Mouse (Mus musculus) erythroid progenitor cell, adult 5-6 weeks (primary cell): ENCODE measurements around the gene Ndufs8. TPM values are rescaled to one million over a fixed set of nuclear protein-coding genes. Genes with fewer than 3 reads are reported as not detected.

Experiments
- ATAC-seq: replicated peaks from 2 replicates; pipeline ENCODE4 v1.8.0; 2016; ENCODE audit warnings: moderate number of reproducible peaks, mild to moderate bottlenecking, moderate TSS enrichment, inconsistent platforms; ENCODE audit not compliant: poor library complexity, low FRiP score, severe bottlenecking
- total RNA-seq, 2 experiments: library from RNA; stranded (forward) in 1 of 2; stranded (reverse) in 1 of 2; fragments of 150-400 nt in 1 of 2; fragments of 186-747, 209-891 nt in 1 of 2; gene quantifications; 2 replicates each; pipeline versions ENCODE4 v1.2.3 to v1.2.4; 2015 to 2017; ENCODE audit warnings: low replicate concordance in 2 of 2

Gene Ndufs8
- total RNA-seq, 2 experiments from 2014 or later, result 24.1 to 52.4 TPM

DNA sequence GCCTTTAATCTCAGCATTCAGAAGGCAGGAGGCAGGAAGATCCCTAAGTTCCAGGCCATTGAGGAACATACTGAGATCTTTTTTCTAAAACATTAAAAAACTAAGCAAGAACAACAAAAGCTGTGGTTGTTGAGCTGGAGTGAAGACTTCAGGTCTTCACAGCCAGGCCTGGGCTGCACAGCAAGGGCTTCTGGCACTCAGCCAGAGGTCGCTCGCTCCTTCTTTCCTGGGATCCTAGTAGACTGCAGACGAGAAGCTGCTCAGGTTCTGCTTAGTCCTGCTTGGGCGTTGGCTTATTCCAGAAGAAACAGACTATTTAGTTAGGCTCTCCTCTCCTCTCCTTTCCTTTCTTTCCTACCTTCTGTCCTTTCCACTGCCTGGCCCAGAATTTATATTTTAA is 40.2 kb downstream of the Ndufs8 start:
- ATAC-seq, result no peak

DNA sequence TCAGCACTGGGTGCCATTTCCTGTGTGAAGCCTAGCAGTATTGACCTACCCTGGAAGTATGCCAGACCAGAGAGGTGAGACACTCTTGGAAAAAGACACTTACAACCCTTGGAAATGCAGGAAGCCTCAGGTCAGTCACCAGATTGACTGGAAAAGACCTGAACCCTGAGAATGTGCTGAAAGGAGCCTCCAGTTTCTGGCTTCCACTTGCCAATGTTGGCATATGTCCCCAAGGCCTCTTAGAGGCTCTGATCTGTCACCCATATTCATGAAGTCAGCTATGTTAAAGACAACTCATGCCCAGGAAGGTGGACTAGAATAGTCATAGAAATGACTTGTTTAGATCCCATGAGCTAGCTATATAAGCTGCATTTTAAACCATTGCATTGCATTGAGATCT is 41.1 kb downstream of the Ndufs8 start:
- no peak for ATAC-seq

DNA sequence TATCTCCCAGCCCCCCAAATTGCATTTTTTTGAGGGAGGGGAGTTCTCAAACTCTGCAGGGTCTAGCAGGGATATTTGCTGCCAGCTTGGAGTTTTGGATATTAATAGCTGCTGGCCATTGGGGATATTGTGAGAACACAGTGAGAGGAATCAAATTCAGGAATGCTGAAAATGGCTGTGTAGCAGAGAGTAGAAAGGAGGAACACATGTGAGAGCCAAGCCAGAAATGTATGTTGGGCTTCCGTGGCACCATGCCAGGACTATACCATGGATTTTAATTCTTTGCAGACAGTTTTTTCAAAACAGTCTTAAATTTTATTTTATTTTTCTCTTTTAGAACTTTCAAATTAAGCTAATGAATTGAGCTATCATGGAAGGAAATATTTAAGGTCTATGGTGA is 44.3 kb downstream of the Ndufs8 start:
- ATAC-seq, result no peak

DNA sequence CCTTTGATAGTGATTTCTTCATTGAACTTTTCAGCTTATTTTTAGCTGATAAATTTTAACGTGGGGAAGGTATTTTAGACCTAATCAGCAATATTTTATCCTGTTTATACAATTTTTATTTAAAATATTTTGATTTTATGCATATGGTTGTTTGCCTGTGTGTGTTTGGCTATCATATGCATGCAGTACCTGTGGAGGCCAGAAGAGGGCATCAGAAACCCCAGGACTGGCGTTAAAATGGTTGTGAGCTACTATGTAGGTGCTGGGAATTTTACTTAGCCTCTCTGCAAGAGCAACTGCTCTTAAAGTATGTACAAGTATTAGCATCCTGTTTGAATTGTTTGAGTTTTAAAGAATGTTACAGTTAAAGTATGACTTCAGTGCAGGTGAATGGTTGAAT is 47.6 kb downstream of the Ndufs8 start:
- no peak for ATAC-seq

DNA sequence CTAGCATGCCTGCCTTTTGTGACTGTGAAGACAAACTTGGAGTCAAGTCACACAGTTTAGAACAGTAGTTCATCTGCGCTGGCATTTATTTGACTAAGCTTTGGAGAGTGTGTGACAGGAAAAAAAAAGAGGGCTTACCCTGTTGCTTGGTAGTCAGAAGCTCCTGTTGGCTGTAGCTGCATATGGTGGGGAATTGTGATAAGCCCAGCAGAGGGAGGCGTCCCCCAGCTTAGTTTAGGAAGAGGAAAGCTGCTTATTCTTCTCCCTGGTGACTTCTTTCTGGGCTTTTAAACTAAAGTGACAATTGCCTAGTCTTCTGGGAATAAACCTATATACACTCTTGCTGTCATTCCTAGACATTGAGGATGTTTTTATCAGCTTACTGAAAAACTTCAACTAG is 49.9 kb downstream of the Ndufs8 start:
- ATAC-seq, result no peak

Other genes starting within 250 kb of the Ndufs8 start
- gene Lrp5, start 226.2 kb downstream of the Ndufs8 start, total RNA-seq (2015; ENCODE audit: low replicate concordance), result 0.42 and 5.0 TPM in 2 replicates
- 1.8 and 1.9 TPM in 2 replicates for gene Lrp5, start 226.2 kb downstream of the Ndufs8 start, total RNA-seq (2017; ENCODE audit: low replicate concordance)
- gene 1810055G02Rik, start 204.5 kb downstream of the Ndufs8 start, total RNA-seq (2015; ENCODE audit: low replicate concordance), result 5.0 and 8.4 TPM in 2 replicates
- gene 1810055G02Rik, start 204.5 kb downstream of the Ndufs8 start, total RNA-seq (2017; ENCODE audit: low replicate concordance), result 3.1 and 3.2 TPM in 2 replicates
- 15.1 and 19.1 TPM in 2 replicates for gene Kmt5b, start 145.4 kb downstream of the Ndufs8 start, total RNA-seq (2015; ENCODE audit: low replicate concordance)
- gene Kmt5b, start 145.4 kb downstream of the Ndufs8 start, total RNA-seq (2017; ENCODE audit: low replicate concordance), result 22.0 and 35.7 TPM in 2 replicates
- 10.1 and 13.4 TPM in 2 replicates for gene Chka, start 61.0 kb downstream of the Ndufs8 start, total RNA-seq (2015; ENCODE audit: low replicate concordance)
- 10.8 and 11.8 TPM in 2 replicates for gene Chka, start 61.0 kb downstream of the Ndufs8 start, total RNA-seq (2017; ENCODE audit: low replicate concordance)
- 40.0 and 51.6 TPM in 2 replicates for gene Tcirg1, start 5.6 kb downstream of the Ndufs8 start, total RNA-seq (2015; ENCODE audit: low replicate concordance)
- 30.5 and 44.4 TPM in 2 replicates for gene Tcirg1, start 5.6 kb downstream of the Ndufs8 start, total RNA-seq (2017; ENCODE audit: low replicate concordance)
- gene Aldh3b1, start 17.0 kb upstream of the Ndufs8 start, total RNA-seq (2015; ENCODE audit: low replicate concordance), result 5.4 TPM in 2 replicates
- 4.7 and 6.8 TPM in 2 replicates for gene Aldh3b1, start 17.0 kb upstream of the Ndufs8 start, total RNA-seq (2017; ENCODE audit: low replicate concordance)
- gene Unc93b1, start 22.4 kb upstream of the Ndufs8 start, total RNA-seq (2015; ENCODE audit: low replicate concordance), result 28.5 and 29.3 TPM in 2 replicates
- 28.2 and 34.4 TPM in 2 replicates for gene Unc93b1, start 22.4 kb upstream of the Ndufs8 start, total RNA-seq (2017; ENCODE audit: low replicate concordance)
- 3.6 TPM in 1 of 2 replicates, not detected in the other for gene Aldh3b3, start 45.9 kb upstream of the Ndufs8 start, total RNA-seq (2015; ENCODE audit: low replicate concordance)
- gene Aldh3b3, start 45.9 kb upstream of the Ndufs8 start, total RNA-seq (2017; ENCODE audit: low replicate concordance), result not detected in 2 replicates
- 1.3 and 6.5 TPM in 2 replicates for gene Aldh3b2, start 59.6 kb upstream of the Ndufs8 start, total RNA-seq (2015; ENCODE audit: low replicate concordance)
- gene Aldh3b2, start 59.6 kb upstream of the Ndufs8 start, total RNA-seq (2017; ENCODE audit: low replicate concordance), result 1.1 and 2.4 TPM in 2 replicates
- not detected in 2 replicates for gene Acy3, start 73.8 kb upstream of the Ndufs8 start, total RNA-seq (2015; ENCODE audit: low replicate concordance)
- gene Acy3, start 73.8 kb upstream of the Ndufs8 start, total RNA-seq (2017; ENCODE audit: low replicate concordance), result not detected in 2 replicates
- gene Tbx10, start 80.0 kb upstream of the Ndufs8 start, total RNA-seq (2015; ENCODE audit: low replicate concordance), result not detected in 2 replicates
- gene Tbx10, start 80.0 kb upstream of the Ndufs8 start, total RNA-seq (2017; ENCODE audit: low replicate concordance), result not detected in 2 replicates
- not detected in 2 replicates for gene Nudt8, start 87.8 kb upstream of the Ndufs8 start, total RNA-seq (2015; ENCODE audit: low replicate concordance)
- gene Nudt8, start 87.8 kb upstream of the Ndufs8 start, total RNA-seq (2017; ENCODE audit: low replicate concordance), result 1.4 TPM in 1 of 2 replicates, not detected in the other
- not detected in 2 replicates for gene Gm49405, start 87.9 kb upstream of the Ndufs8 start, total RNA-seq (2015; ENCODE audit: low replicate concordance)
- gene Gm49405, start 87.9 kb upstream of the Ndufs8 start, total RNA-seq (2017; ENCODE audit: low replicate concordance), result 0.90 TPM in 1 of 2 replicates, not detected in the other
- 0.42 TPM in 1 of 2 replicates, not detected in the other for gene Doc2g, start 90.5 kb upstream of the Ndufs8 start, total RNA-seq (2015; ENCODE audit: low replicate concordance)
- 3.0 TPM in 1 of 2 replicates, not detected in the other for gene Doc2g, start 90.5 kb upstream of the Ndufs8 start, total RNA-seq (2017; ENCODE audit: low replicate concordance)
- gene Ndufv1, start 100.0 kb upstream of the Ndufs8 start, total RNA-seq (2015; ENCODE audit: low replicate concordance), result 77.1 and 96.6 TPM in 2 replicates
- gene Ndufv1, start 100.0 kb upstream of the Ndufs8 start, total RNA-seq (2017; ENCODE audit: low replicate concordance), result 161 and 207 TPM in 2 replicates
- gene Gstp1, start 125.2 kb upstream of the Ndufs8 start, total RNA-seq (2015; ENCODE audit: low replicate concordance), result 115 and 185 TPM in 2 replicates
- gene Gstp1, start 125.2 kb upstream of the Ndufs8 start, total RNA-seq (2017; ENCODE audit: low replicate concordance), result 22.8 and 23.9 TPM in 2 replicates
- 3.2 TPM in 1 of 2 replicates, not detected in the other for gene Gstp2, start 133.2 kb upstream of the Ndufs8 start, total RNA-seq (2015; ENCODE audit: low replicate concordance)
- gene Gstp2, start 133.2 kb upstream of the Ndufs8 start, total RNA-seq (2017; ENCODE audit: low replicate concordance), result 3.2 TPM in 1 of 2 replicates, not detected in the other
- 8.8 and 15.9 TPM in 2 replicates for gene Gstp3, start 146.8 kb upstream of the Ndufs8 start, total RNA-seq (2015; ENCODE audit: low replicate concordance)
- 16.8 and 19.8 TPM in 2 replicates for gene Gstp3, start 146.8 kb upstream of the Ndufs8 start, total RNA-seq (2017; ENCODE audit: low replicate concordance)
- gene Cabp2, start 168.8 kb upstream of the Ndufs8 start, total RNA-seq (2015; ENCODE audit: low replicate concordance), result not detected in 2 replicates
- gene Cabp2, start 168.8 kb upstream of the Ndufs8 start, total RNA-seq (2017; ENCODE audit: low replicate concordance), result not detected in 2 replicates
- gene Cdk2ap2, start 184.4 kb upstream of the Ndufs8 start, total RNA-seq (2015; ENCODE audit: low replicate concordance), result 118 and 124 TPM in 2 replicates
- gene Cdk2ap2, start 184.4 kb upstream of the Ndufs8 start, total RNA-seq (2017; ENCODE audit: low replicate concordance), result 17.9 and 36.3 TPM in 2 replicates
- 56.6 and 67.1 TPM in 2 replicates for gene Pitpnm1, start 187.2 kb upstream of the Ndufs8 start, total RNA-seq (2015; ENCODE audit: low replicate concordance)
- gene Pitpnm1, start 187.2 kb upstream of the Ndufs8 start, total RNA-seq (2017; ENCODE audit: low replicate concordance), result 33.9 and 60.9 TPM in 2 replicates
- gene Aip, start 213.1 kb upstream of the Ndufs8 start, total RNA-seq (2015; ENCODE audit: low replicate concordance), result 33.5 and 72.1 TPM in 2 replicates
- 41.2 and 41.8 TPM in 2 replicates for gene Aip, start 213.1 kb upstream of the Ndufs8 start, total RNA-seq (2017; ENCODE audit: low replicate concordance)
- 1.1 TPM in 1 of 2 replicates, not detected in the other for gene Gpr152, start 227.0 kb upstream of the Ndufs8 start, total RNA-seq (2015; ENCODE audit: low replicate concordance)
- not detected in 2 replicates for gene Gpr152, start 227.0 kb upstream of the Ndufs8 start, total RNA-seq (2017; ENCODE audit: low replicate concordance)
- not detected in 2 replicates for gene Cabp4, start 231.3 kb upstream of the Ndufs8 start, total RNA-seq (2015; ENCODE audit: low replicate concordance)
- not detected in 2 replicates for gene Cabp4, start 231.3 kb upstream of the Ndufs8 start, total RNA-seq (2017; ENCODE audit: low replicate concordance)
- gene Coro1b, start 235.8 kb upstream of the Ndufs8 start, total RNA-seq (2015; ENCODE audit: low replicate concordance), result 68.3 and 83.3 TPM in 2 replicates
- gene Coro1b, start 235.8 kb upstream of the Ndufs8 start, total RNA-seq (2017; ENCODE audit: low replicate concordance), result 8.5 and 48.9 TPM in 2 replicates
- gene Ptprcap, start 240.8 kb upstream of the Ndufs8 start, total RNA-seq (2015; ENCODE audit: low replicate concordance), result 66.3 and 73.4 TPM in 2 replicates
- gene Ptprcap, start 240.8 kb upstream of the Ndufs8 start, total RNA-seq (2017; ENCODE audit: low replicate concordance), result 14.4 and 38.8 TPM in 2 replicates